Mouse (Mus musculus): ENCODE results near the gene 4933409G03Rik. TPM values are rescaled to one million over a fixed set of nuclear protein-coding genes. Genes with fewer than 3 reads are reported as not detected.
"Not testable (repeated sequence)": the region's sequence is repeated elsewhere in the genome, so short reads cannot be mapped to it uniquely, and the experiment has no call there.

The 4933409G03Rik gene
- total RNA-seq, 1 experiment, result not detected

DNA sequence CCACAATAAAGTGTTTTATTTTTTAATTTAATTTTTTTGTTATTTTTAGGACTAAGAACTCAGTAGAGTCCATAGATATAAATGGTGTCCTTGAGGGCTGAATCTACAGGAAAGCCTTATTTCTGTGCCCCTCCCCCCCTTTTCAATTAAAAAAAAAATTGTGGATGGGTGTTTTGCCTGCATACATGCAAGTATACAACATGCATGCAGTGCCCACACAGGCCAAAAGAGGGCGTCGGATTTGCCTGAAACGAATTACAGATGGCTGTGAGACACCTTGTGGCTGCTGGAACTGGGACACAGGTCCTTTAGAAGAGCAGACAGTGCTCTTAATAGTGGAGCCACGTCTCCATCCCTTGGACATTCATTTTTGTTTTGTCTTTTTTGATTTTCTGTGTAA is 9.9 kb upstream of the 4933409G03Rik start:
- no peaks in the 10 kb centered on the region for H3K9me3 ChIP-seq (ENCODE audit: control insufficient read depth, insufficient read depth, low read depth, low read length)
- no peak overlapping the region for H3K9ac ChIP-seq (ENCODE audit: insufficient read depth, low read depth, low read length, poor library complexity, severe bottlenecking)
- peak; percentile 84 for DNase-seq (ENCODE audit: low read depth, low spot score)
- H3K36me3 ChIP-seq (ENCODE audit: control insufficient read depth, insufficient read depth, low read length, poor library complexity, severe bottlenecking), result no peaks in the 10 kb centered on the region
- H3K4me3 ChIP-seq (ENCODE audit: insufficient read depth in 1 of 2, low read depth in 1 of 2, low read length in 2 of 2, poor library complexity in 1 of 2, severe bottlenecking in 1 of 2), result no peak overlapping the region
- H3K27ac ChIP-seq (ENCODE audit: insufficient read depth, low read depth, low read length, poor library complexity, severe bottlenecking), result no peak overlapping the region
- H3K4me1 ChIP-seq (ENCODE audit: control insufficient read depth in 2 of 2, insufficient read depth in 2 of 2, low read length in 2 of 2, poor library complexity in 1 of 2), result 0 out of 4 replicates have a peak, but pooled peaks cover 0 to 2% of the 10 kb centered on the region in 2 experiments
- no peak for TF ChIP-seq CHD2 (IDR thresholded peaks at IDR 0.05; ENCODE audit: low read depth, low read length)
- 0 out of 2 replicates have a peak, but pooled peaks have one; percentile 43 for TF ChIP-seq ZC3H11A (IDR thresholded peaks at IDR 0.05; ENCODE audit: borderline replicate concordance, low read depth, low read length)
- no peak for TF ChIP-seq HCFC1 (IDR thresholded peaks at IDR 0.05; ENCODE audit: borderline replicate concordance, insufficient read depth, low read length)
- peak; percentile 83 for TF ChIP-seq ZNF384 (IDR thresholded peaks at IDR 0.05; ENCODE audit: low read depth, low read length)
- in situ Hi-C loops (cut with MboI; ENCODE audit: low sequenced_read_pairs in 2 of 2, unreplicated experiment in 2 of 2), result no loop called here

DNA sequence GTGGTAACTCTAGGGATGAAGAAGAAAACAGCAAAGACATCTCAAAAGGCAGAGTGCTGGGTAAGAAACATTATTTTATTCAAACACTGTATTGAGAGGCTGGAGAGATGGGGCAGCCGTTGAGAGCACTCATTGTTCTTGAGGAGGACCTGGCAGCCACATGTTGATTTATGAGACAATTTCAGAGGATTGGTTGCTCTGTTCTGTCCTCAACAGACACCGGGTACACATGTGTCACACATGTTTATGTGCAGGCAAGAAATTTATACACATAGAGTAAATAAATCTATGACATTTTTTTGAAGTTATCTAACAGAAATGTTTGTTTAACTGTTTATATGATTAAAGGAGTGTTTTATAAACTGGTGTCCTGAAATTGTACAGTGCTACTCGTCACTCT is 10.6 kb downstream of the 4933409G03Rik start:
- TF ChIP-seq HCFC1 (IDR thresholded peaks at IDR 0.05; ENCODE audit: borderline replicate concordance, insufficient read depth, low read length) (no peak), ZC3H11A (IDR thresholded peaks at IDR 0.05; ENCODE audit: borderline replicate concordance, low read depth, low read length) (no peak), MAFK (IDR thresholded peaks at IDR 0.05; ENCODE audit: insufficient read depth, low read depth, low read length) (no peak), CHD2 (IDR thresholded peaks at IDR 0.05; ENCODE audit: low read depth, low read length) (no peak), ZNF384 (IDR thresholded peaks at IDR 0.05; ENCODE audit: low read depth, low read length) (no peak)
- no peak overlapping the region for H3K27ac ChIP-seq (ENCODE audit: insufficient read depth, low read depth, low read length, poor library complexity, severe bottlenecking)
- no peaks in the 10 kb centered on the region for H3K9me3 ChIP-seq (ENCODE audit: control insufficient read depth, insufficient read depth, low read depth, low read length)
- in situ Hi-C loops (cut with MboI; ENCODE audit: low sequenced_read_pairs in 2 of 2, unreplicated experiment in 2 of 2), result no loop called here
- no peaks in the 10 kb centered on the region for H3K36me3 ChIP-seq (ENCODE audit: control insufficient read depth, insufficient read depth, low read length, poor library complexity, severe bottlenecking)
- no peak for DNase-seq (ENCODE audit: low read depth, low spot score)
- H3K9ac ChIP-seq (ENCODE audit: insufficient read depth, low read depth, low read length, poor library complexity, severe bottlenecking), result no peak overlapping the region
- H3K4me3 ChIP-seq (ENCODE audit: insufficient read depth in 1 of 2, low read depth in 1 of 2, low read length in 2 of 2, poor library complexity in 1 of 2, severe bottlenecking in 1 of 2), result no peak overlapping the region
- H3K4me1 ChIP-seq (ENCODE audit: control insufficient read depth in 2 of 2, insufficient read depth in 2 of 2, low read length in 2 of 2, poor library complexity in 1 of 2), result no peaks in the 10 kb centered on the region

DNA sequence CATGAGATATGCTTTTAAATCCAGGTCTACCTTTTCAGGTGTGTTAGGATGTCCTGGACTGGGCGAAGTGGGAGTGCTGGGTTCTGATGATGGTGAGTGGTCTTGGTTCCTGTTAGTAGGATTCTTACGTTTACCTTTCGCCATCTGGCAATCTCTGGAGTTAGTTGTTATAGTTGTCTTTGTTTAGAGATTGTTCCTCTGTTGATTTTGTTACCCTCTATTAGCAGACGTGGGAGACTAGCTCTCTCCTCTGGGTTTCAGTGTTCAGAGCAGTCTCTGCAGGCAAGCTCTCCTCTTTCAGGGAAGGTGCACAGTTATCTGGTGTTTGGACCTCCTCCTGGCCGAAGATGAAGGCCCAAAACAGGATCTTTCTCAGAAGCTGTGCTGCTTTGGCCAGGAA is 74.0 kb downstream of the 4933409G03Rik start, which contains the start of gene 4932414N04Rik:
Gene 4932414N04Rik, plus strand, starts transcription at position 301 of the 400 bp plus-strand sequence.
- H3K4me1 ChIP-seq (ENCODE audit: control insufficient read depth in 2 of 2, insufficient read depth in 2 of 2, low read length in 2 of 2, poor library complexity in 1 of 2); H3K27ac ChIP-seq (ENCODE audit: insufficient read depth, low read depth, low read length, poor library complexity, severe bottlenecking); DNase-seq (ENCODE audit: low read depth, low spot score); H3K4me3 ChIP-seq (ENCODE audit: insufficient read depth in 1 of 2, low read depth in 1 of 2, low read length in 2 of 2, poor library complexity in 1 of 2, severe bottlenecking in 1 of 2); H3K9ac ChIP-seq (ENCODE audit: insufficient read depth, low read depth, low read length, poor library complexity, severe bottlenecking); H3K9me3 ChIP-seq (ENCODE audit: control insufficient read depth, insufficient read depth, low read depth, low read length); H3K36me3 ChIP-seq (ENCODE audit: control insufficient read depth, insufficient read depth, low read length, poor library complexity, severe bottlenecking); in situ Hi-C loops (cut with MboI; ENCODE audit: low sequenced_read_pairs in 2 of 2, unreplicated experiment in 2 of 2): not testable (repeated sequence)

Other genes with a start within 250 kb of the 4933409G03Rik start
- 3.2 and 5.0 TPM in 2 replicates for gene Stk39, start 110.1 kb upstream of the 4933409G03Rik start, total RNA-seq (2012; rRNA removed)
- not detected in 2 replicates for gene 4932414N04Rik, start 74.1 kb downstream of the 4933409G03Rik start, total RNA-seq (2012; rRNA removed)

All from ES-E14 (cell line).